Mouse (Mus musculus) small intestine, adult 2 months (tissue): ENCODE data around the gene Cntln.

Experiments used
- CTCF ChIP-seq: fragments of 200-500 bp; IDR thresholded peaks from 2 replicates; pipeline ENCODE4 v1.5.1; 2012; ENCODE audit warnings: low read depth, mild to moderate bottlenecking, control low read depth, inconsistent platforms, low read length, moderate library complexity, mixed read lengths; ENCODE audit not compliant: insufficient replicate concordance, insufficient read length; ENCODE audit errors: extremely low read depth
- POLR2A ChIP-seq: fragments of 200-500 bp; IDR thresholded peaks from 2 replicates; pipeline ENCODE4 v1.6.1; 2012; ENCODE audit warnings: low read depth, mild to moderate bottlenecking, control low read depth, inconsistent platforms, low read length, moderate library complexity

- TF ChIP-seq POLR2A (no peak), CTCF (no peak)
These were observed 121.5 kb downstream of the Cntln start for GRCm38 (mm10) chr4:85005581-85005980.
